Mouse (Mus musculus) MEL (cell line): Measurements from ENCODE around the gene Eif1.

ENCODE experiments used
- KAT2A ChIP-seq: conservative IDR thresholded peaks from 2 replicates; pipeline ENCODE4 v1.6.1; 2012; ENCODE audit warnings: low read depth, low read length, improper control_type of control experiment, inconsistent platforms
- MXI1 ChIP-seq: IDR thresholded peaks from 2 replicates; pipeline ENCODE4 v1.6.1; 2011; ENCODE audit warnings: mild to moderate bottlenecking, low read depth, low read length, improper control_type of control experiment
- POLR2A ChIP-seq, 2 experiments: IDR thresholded peaks; 2 replicates each; pipeline ENCODE4 v1.6.1; 2011 to 2012; ENCODE audit warnings: low read length in 2 of 2, mild to moderate bottlenecking in 2 of 2, control low read depth in 1 of 2, improper control_type of control experiment in 1 of 2, low read depth in 1 of 2, moderate library complexity in 1 of 2; ENCODE audit not compliant: control insufficient read depth in 1 of 2, insufficient read depth in 1 of 2, poor library complexity in 1 of 2
- SIN3A ChIP-seq: IDR thresholded peaks from 2 replicates; pipeline ENCODE4 v1.6.1; 2012; ENCODE audit warnings: low read length, improper control_type of control experiment, inconsistent platforms
- UBTF ChIP-seq: IDR thresholded peaks from 2 replicates; pipeline ENCODE4 v1.6.1; 2012; ENCODE audit warnings: low read depth, mild to moderate bottlenecking, inconsistent platforms, low read length, improper control_type of control experiment, moderate library complexity, borderline replicate concordance; ENCODE audit not compliant: insufficient read depth

DNA sequence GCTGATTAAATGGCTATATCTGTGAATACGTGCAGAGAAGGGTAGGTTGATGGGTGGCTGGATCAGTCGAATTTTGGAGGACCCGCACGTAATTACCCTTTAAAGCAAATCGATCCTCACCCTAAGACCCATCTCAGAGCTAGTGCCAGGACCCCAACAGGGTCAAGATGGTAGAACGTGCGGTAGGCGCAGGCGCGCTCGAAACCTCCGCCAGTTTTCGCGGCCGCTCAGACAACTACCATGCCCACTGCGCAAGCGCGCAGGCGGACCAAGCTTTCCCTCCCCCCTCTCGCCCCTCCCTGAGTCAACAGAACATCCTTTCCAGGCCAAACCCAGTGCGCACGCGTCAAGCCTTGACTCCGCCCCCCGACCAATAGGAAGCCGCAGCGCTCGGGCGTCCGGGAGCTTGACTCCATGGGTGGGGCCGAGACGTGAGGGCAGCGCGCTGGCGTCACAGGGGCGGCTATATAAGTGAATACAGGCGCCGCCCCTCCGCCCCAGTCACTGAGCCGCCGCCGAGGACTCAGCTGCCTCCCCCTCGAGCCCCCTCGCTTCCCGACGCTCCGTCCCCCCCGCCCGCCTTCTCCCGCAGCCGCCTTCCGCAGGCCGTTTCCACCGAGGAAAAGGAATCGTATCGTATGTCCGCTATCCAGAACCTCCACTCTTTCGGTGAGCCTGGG, at the start of gene Eif1:
- TF ChIP-seq SIN3A = peak; percentile 63
- no peak for TF ChIP-seq UBTF
- TF ChIP-seq MXI1 = peak; percentile 62
- TF ChIP-seq KAT2A = peak; percentile 68; the same call in 1 of the 2 replicates
- peak in 1 of 2 experiments; percentile 66 for TF ChIP-seq POLR2A (IDR thresholded peaks at IDR 0.05; ENCODE audit: control insufficient read depth in 1 of 2, insufficient read depth in 1 of 2, low read depth in 1 of 2, low read length in 2 of 2, poor library complexity in 1 of 2)
